Mouse (Mus musculus): ENCODE measurements at regions not wholly inside any gene's neighbourhood (a gene's known extent, or its start where the extent isn't known, plus 50 kb on each side); places are given as distances from the start of the nearest gene placed in this dataset.

DNA sequence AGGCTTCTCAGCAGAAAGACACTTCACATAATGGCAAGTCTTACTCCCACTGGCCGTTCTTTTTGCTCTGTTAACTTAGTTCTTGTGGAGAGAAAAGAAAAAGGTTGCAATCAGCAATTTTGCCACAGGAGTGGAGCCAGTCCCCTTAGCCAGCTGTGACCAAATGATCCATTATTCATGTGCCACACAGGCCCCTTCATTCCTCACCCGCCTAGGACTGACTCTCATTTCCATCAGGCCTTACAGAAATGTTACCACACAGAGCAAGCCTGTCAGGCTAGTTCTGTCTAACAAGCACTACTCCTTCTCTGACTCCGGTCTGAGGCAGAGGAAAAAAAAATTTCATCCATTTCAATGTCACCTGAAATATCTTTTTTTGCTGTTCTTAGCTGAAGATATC lies 1266.2 kb downstream of the Gsdmc2 start:
- Histone ChIP-seq H3K9ac (replicated peaks; ENCODE audit: low read depth, low read length) (no peak overlapping the region), H3K4me1 (ENCODE audit: control insufficient read depth, insufficient read depth, low read length) (no peaks in the 10 kb centered on the region), H3K27ac (ENCODE audit: low read length) (no peak overlapping the region), H3K4me2 (replicated peaks; ENCODE audit: low read depth, low read length) (no peak overlapping the region), H3K36me3 (ENCODE audit: control insufficient read depth, insufficient read depth, low read length) (no peaks in the 10 kb centered on the region), H3K27me3 (ENCODE audit: control insufficient read depth, insufficient read depth, low read length) (no peaks in the 10 kb centered on the region), H3K4me3 (ENCODE audit: low read depth, low read length) (no peak overlapping the region), H3K9me3 (ENCODE audit: control insufficient read depth, low read depth, low read length) (no peaks in the 10 kb centered on the region)
- no peak for ATAC-seq (ENCODE audit: insufficient number of reproducible peaks, insufficient read depth, low FRiP score, low read depth)
- 54% methylated on average over 3 of the region's 3 CpGs for WGBS

DNA sequence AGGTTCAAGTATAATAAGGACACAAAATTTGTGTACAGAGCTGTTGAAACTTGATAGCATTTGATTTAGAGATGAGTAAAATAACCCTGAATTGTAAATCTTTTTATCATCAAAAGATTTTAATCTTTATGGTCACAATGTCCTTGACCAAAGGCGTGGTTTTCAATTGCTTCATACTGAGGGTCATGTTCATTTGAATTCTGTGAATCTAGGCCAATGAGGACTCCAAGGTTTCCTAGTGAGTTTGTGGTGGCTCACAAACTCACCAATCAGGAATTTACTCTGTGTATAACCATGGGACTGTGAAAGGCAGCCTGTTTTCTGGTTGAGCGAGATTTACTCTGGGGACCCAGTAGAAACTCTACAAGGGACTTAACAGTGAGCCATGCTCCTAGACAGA lies 1269.2 kb downstream of the Gsdmc2 start:
- H3K9ac ChIP-seq (replicated peaks; ENCODE audit: low read depth, low read length): no peak overlapping the region
- WGBS: 87% methylated on average over 2 of the region's 2 CpGs
- no peak for ATAC-seq (ENCODE audit: insufficient number of reproducible peaks, insufficient read depth, low FRiP score, low read depth)

DNA sequence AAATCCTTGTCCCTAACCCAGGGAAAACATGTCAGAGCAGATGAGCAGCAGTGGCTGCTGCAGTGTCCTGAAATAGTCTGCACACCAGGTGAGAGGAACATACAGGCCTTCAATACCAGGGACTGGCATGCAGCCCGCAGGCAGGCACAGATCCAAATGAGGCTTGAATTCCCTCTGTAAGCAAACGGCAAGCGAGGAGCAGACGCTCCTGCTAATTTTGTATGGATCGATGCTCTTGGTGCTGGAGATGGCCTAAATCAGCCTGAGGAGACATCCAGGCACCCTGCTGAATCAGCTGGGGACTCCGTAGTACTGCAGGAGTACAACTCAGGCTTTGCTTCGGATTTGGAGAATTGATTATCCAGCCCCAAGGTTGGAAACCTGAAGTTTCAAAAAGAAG lies 1273.2 kb downstream of the Gsdmc2 start:
- Histone ChIP-seq H3K4me1 (ENCODE audit: control insufficient read depth, insufficient read depth, low read length) (no peaks in the 10 kb centered on the region), H3K9ac (replicated peaks; ENCODE audit: low read depth, low read length) (no peak overlapping the region), H3K4me2 (replicated peaks; ENCODE audit: low read depth, low read length) (no peak overlapping the region), H3K27me3 (ENCODE audit: control insufficient read depth, insufficient read depth, low read length) (no peaks in the 10 kb centered on the region), H3K9me3 (ENCODE audit: control insufficient read depth, low read depth, low read length) (no peaks in the 10 kb centered on the region), H3K27ac (ENCODE audit: low read length) (no peak overlapping the region), H3K36me3 (ENCODE audit: control insufficient read depth, insufficient read depth, low read length) (no peaks in the 10 kb centered on the region), H3K4me3 (ENCODE audit: low read depth, low read length) (no peak overlapping the region)
- 77% methylated on average over 7 of the region's 7 CpGs for WGBS
- ATAC-seq (ENCODE audit: insufficient number of reproducible peaks, insufficient read depth, low FRiP score, low read depth): no peak

More for the DNA sequence above, 1269.2 kb downstream of the Gsdmc2 start:
- Histone ChIP-seq H3K4me1 (ENCODE audit: control insufficient read depth, insufficient read depth, low read length) (no peaks in the 10 kb centered on the region), H3K9me3 (ENCODE audit: control insufficient read depth, low read depth, low read length) (no peaks in the 10 kb centered on the region), H3K4me2 (replicated peaks; ENCODE audit: low read depth, low read length) (no peak overlapping the region), H3K4me3 (ENCODE audit: low read depth, low read length) (no peak overlapping the region), H3K27me3 (ENCODE audit: control insufficient read depth, insufficient read depth, low read length) (no peaks in the 10 kb centered on the region), H3K27ac (ENCODE audit: low read length) (no peak overlapping the region), H3K36me3 (ENCODE audit: control insufficient read depth, insufficient read depth, low read length) (no peaks in the 10 kb centered on the region)

DNA sequence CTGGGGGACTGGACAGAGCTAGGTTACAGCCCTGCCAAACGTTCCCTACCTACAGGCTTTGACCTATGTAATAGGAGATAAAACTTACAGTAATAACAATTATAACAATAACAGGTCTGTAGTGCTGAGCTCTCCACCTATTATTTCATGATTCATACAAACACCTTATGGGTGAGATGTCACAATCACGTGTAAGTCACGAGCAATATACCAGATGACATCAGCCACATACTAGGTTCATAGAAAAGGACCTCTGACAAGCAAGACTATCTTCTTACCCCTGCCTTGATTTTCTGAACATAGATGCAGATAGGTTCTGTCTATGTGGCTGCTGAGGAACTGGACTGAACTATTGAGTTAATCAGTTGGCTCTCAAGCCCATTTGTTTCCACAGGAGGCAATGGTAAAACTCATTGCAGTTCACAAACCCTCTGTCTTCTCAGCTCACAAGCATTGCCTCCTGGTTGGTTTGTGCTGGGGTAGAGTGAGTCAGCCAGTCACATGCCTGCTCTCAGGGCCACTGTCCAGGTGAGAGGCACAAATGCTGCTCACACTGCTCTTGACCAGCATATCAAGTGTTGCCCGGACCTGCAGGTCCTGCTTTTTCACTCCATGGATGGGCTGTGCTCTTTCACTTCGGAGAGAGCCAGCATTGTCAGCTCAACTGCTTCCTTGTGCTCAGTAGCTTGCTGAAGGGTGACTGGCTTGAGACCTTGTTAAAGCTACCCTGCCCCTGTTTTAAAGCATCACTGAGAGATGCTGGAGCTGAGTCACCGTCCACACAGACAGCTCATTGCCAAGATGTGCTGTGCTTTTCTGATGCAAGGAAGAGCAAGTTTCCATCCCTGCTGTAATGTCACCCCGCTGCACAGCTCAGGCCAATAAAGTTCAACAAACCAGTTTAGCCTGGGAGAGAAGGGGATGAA lies 1275.9 kb downstream of the Gsdmc2 start:
- no peak for ATAC-seq (ENCODE audit: insufficient number of reproducible peaks, insufficient read depth, low FRiP score, low read depth)
- H3K27ac ChIP-seq (ENCODE audit: low read length): no peak overlapping the region
- no peaks in the 10 kb centered on the region for H3K9me3 ChIP-seq (ENCODE audit: control insufficient read depth, low read depth, low read length)
- no peak overlapping the region for H3K4me3 ChIP-seq (ENCODE audit: low read depth, low read length)
- H3K36me3 ChIP-seq (ENCODE audit: control insufficient read depth, insufficient read depth, low read length): no peaks in the 10 kb centered on the region
- H3K4me2 ChIP-seq (replicated peaks; ENCODE audit: low read depth, low read length): no peak overlapping the region
- H3K27me3 ChIP-seq (ENCODE audit: control insufficient read depth, insufficient read depth, low read length): no peaks in the 10 kb centered on the region
- no peaks in the 10 kb centered on the region for H3K4me1 ChIP-seq (ENCODE audit: control insufficient read depth, insufficient read depth, low read length)
- H3K9ac ChIP-seq (replicated peaks; ENCODE audit: low read depth, low read length): no peak overlapping the region
- 71% methylated on average over 7 of the region's 7 CpGs for WGBS

DNA sequence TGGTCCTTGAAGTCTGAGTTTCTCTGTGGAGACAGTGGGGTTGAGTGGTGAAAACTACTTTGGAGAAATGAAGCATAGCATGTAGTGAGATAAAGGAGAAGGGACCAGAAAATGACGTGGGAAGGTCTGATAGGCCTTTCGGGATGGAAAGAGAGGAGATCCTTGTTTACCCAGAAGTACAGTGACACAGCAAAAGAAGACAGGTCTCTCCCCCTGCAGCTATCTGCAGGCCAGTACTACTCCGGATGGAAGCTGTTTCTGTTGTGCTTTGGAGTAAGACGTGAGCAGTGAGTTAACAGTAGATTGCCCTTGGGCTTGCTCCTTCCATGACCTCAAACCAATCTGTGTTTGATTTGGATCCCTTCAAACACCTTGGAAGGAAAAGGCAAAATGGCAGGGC lies 1277.5 kb downstream of the Gsdmc2 start:
- H3K4me3 ChIP-seq (ENCODE audit: low read depth, low read length): no peak overlapping the region
- ATAC-seq (ENCODE audit: insufficient number of reproducible peaks, insufficient read depth, low FRiP score, low read depth): no peak

DNA sequence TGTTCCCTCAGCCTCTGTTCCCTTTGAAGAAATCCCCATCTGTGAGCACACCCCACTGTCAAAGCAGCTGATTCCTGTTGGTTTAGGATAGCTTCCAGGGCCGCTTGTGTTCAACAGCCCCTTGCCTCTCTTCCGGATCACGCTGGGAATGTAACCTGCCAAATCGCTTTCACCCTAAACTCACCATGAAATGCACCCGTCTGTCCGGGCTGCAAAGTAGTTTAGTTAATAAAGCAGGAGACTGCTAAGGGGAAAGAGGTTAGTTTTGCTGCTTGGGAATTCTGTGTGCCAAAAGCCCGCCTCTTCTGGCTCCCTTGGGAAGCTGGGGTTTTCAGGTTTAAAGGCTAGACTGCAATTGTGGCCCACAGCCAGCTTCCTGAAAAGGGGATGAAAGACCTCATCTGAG lies 1278.9 kb downstream of the Gsdmc2 start:
- Histone ChIP-seq H3K27ac (ENCODE audit: low read length) (no peak overlapping the region), H3K36me3 (ENCODE audit: control insufficient read depth, insufficient read depth, low read length) (no peaks in the 10 kb centered on the region), H3K4me2 (replicated peaks; ENCODE audit: low read depth, low read length) (no peak overlapping the region), H3K4me1 (ENCODE audit: control insufficient read depth, insufficient read depth, low read length) (no peaks in the 10 kb centered on the region), H3K27me3 (ENCODE audit: control insufficient read depth, insufficient read depth, low read length) (no peaks in the 10 kb centered on the region), H3K9ac (replicated peaks; ENCODE audit: low read depth, low read length) (no peak overlapping the region), H3K9me3 (ENCODE audit: control insufficient read depth, low read depth, low read length) (no peaks in the 10 kb centered on the region), H3K4me3 (ENCODE audit: low read depth, low read length) (no peak overlapping the region)
- WGBS: 18% methylated on average over 7 of the region's 7 CpGs
- no peak for ATAC-seq (ENCODE audit: insufficient number of reproducible peaks, insufficient read depth, low FRiP score, low read depth)

More for the DNA sequence above, 1277.5 kb downstream of the Gsdmc2 start:
- Histone ChIP-seq H3K4me2 (replicated peaks; ENCODE audit: low read depth, low read length) (no peak overlapping the region), H3K9ac (replicated peaks; ENCODE audit: low read depth, low read length) (no peak overlapping the region), H3K36me3 (ENCODE audit: control insufficient read depth, insufficient read depth, low read length) (no peaks in the 10 kb centered on the region), H3K4me1 (ENCODE audit: control insufficient read depth, insufficient read depth, low read length) (no peaks in the 10 kb centered on the region), H3K9me3 (ENCODE audit: control insufficient read depth, low read depth, low read length) (no peaks in the 10 kb centered on the region), H3K27ac (ENCODE audit: low read length) (no peak overlapping the region), H3K27me3 (ENCODE audit: control insufficient read depth, insufficient read depth, low read length) (no peaks in the 10 kb centered on the region)
- WGBS: 73% methylated on average over 4 of the region's 4 CpGs

DNA sequence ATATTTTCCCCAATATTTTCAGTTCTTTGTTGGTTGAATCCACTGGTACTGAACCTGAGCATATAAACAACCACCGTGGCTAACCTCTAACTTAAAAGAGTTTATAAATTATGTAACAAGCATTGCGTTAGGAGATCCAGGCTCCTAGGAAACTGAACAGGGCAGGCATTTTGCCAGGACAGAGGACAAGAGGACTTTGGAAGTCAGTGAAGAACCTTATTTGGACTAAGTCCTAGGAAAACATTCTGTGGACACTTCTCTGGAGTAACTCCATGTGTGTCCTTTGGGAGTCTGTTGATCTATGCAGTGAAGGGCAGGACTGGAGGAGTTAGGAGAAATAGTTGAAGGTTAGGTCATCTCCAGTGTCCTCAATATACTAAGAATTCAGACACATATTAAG lies 1311.7 kb downstream of the Gsdmc2 start:
- Histone ChIP-seq H3K36me3 (ENCODE audit: control insufficient read depth, insufficient read depth, low read length) (no peaks in the 10 kb centered on the region), H3K9ac (replicated peaks; ENCODE audit: low read depth, low read length) (no peak overlapping the region), H3K27ac (ENCODE audit: low read length) (no peak overlapping the region), H3K9me3 (ENCODE audit: control insufficient read depth, low read depth, low read length) (no peaks in the 10 kb centered on the region), H3K4me1 (ENCODE audit: control insufficient read depth, insufficient read depth, low read length) (no peaks in the 10 kb centered on the region), H3K4me2 (replicated peaks; ENCODE audit: low read depth, low read length) (no peak overlapping the region), H3K4me3 (ENCODE audit: low read depth, low read length) (no peak overlapping the region), H3K27me3 (ENCODE audit: control insufficient read depth, insufficient read depth, low read length) (no peaks in the 10 kb centered on the region)
- ATAC-seq (ENCODE audit: insufficient number of reproducible peaks, insufficient read depth, low FRiP score, low read depth): no peak
- 45% methylated on average over 2 of the region's 2 CpGs for WGBS

DNA sequence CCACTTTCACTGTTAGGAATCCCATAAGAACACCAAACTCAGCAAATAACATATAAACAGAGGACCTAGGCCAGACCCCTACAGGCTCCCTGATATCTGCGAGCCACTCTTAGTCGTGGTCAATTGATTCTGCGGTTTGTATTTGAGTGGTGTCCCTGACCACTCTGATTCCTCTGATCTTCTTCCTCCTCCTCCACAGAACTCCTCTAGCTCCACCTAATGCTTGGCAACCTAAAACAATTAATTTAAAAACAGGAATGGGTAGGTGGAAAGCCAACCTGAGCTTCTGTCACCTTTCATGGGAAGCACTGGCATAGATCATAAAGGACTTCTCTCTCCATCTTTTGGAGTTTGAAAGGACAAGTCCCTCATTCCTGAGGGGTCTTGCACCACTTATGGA lies 1316.0 kb downstream of the Gsdmc2 start:
- no peak for ATAC-seq (ENCODE audit: insufficient number of reproducible peaks, insufficient read depth, low FRiP score, low read depth)
- no peaks in the 10 kb centered on the region for H3K4me1 ChIP-seq (ENCODE audit: control insufficient read depth, insufficient read depth, low read length)
- no peak overlapping the region for H3K4me3 ChIP-seq (ENCODE audit: low read depth, low read length)
- no peak overlapping the region for H3K9ac ChIP-seq (replicated peaks; ENCODE audit: low read depth, low read length)
- H3K36me3 ChIP-seq (ENCODE audit: control insufficient read depth, insufficient read depth, low read length): no peaks in the 10 kb centered on the region
- H3K4me2 ChIP-seq (replicated peaks; ENCODE audit: low read depth, low read length): no peak overlapping the region
- WGBS: 75% methylated on average over 3 of the region's 3 CpGs
- H3K27me3 ChIP-seq (ENCODE audit: control insufficient read depth, insufficient read depth, low read length): no peaks in the 10 kb centered on the region
- no peaks in the 10 kb centered on the region for H3K9me3 ChIP-seq (ENCODE audit: control insufficient read depth, low read depth, low read length)
- H3K27ac ChIP-seq (ENCODE audit: low read length): no peak overlapping the region

DNA sequence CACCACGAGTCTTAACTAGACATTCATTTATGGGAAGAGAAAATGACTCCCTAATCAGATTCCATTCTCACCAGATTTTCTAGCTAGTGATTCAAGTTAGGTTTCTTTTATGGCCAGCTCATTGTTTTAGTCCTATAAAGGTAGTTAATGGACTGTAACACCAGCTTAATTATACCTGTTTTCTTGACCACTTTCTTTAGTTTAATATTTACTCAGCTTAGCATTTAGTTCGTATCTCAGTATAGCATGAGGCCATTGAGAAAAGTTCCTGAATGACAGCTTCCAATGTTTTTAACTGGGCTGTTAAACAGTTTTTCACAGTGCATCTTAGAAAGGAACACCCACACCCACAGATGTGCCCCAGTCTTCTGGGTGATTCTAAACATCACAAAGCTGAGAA lies 1320.3 kb downstream of the Gsdmc2 start:
- Histone ChIP-seq H3K36me3 (ENCODE audit: control insufficient read depth, insufficient read depth, low read length) (no peaks in the 10 kb centered on the region), H3K27me3 (ENCODE audit: control insufficient read depth, insufficient read depth, low read length) (no peaks in the 10 kb centered on the region), H3K4me2 (replicated peaks; ENCODE audit: low read depth, low read length) (no peak overlapping the region), H3K4me1 (ENCODE audit: control insufficient read depth, insufficient read depth, low read length) (no peaks in the 10 kb centered on the region), H3K27ac (ENCODE audit: low read length) (no peak overlapping the region), H3K4me3 (ENCODE audit: low read depth, low read length) (no peak overlapping the region), H3K9ac (replicated peaks; ENCODE audit: low read depth, low read length) (no peak overlapping the region), H3K9me3 (ENCODE audit: control insufficient read depth, low read depth, low read length) (no peaks in the 10 kb centered on the region)
- ATAC-seq (ENCODE audit: insufficient number of reproducible peaks, insufficient read depth, low FRiP score, low read depth): no peak
- 47% methylated on average over 2 of the region's 2 CpGs for WGBS
